Mouse (Mus musculus): ENCODE measurements around the gene C2cd4a.

DNA sequence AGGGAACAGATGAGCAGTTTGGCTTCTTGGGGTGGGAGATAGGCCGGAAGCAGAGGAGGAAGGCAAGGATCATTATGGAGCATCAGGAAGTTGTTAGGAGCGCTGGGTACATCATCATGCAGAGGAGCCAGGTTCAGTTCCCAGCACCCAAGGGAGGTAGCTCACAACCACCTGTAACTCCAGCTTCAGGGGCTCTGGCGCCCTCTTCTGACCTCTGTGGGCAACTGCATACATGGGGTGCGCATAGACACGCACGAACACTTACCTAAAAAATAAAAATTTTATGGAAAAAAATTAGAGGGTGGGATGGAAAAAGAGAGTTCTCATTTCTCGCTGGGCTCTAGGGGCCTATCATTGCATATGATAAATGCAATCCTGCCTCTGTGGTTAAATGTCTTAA lies 6.6 kb downstream of the C2cd4a start:
- TF ChIP-seq POLR2A (IDR thresholded peaks at IDR 0.05; ENCODE audit: low read depth, low read length), result no peak
- TF ChIP-seq CTCF (IDR thresholded peaks at IDR 0.05; ENCODE audit: extremely low read depth, insufficient read depth, insufficient read length, insufficient replicate concordance), result no peak
